Mouse (Mus musculus): Measurements from ENCODE around the gene Mrnip. TPM values are rescaled to one million over a fixed set of nuclear protein-coding genes. Genes with fewer than 3 reads are reported as not detected.

Mrnip gene
- total RNA-seq, 2 experiments from 2014 or later: 2.4 to 3.0 TPM

GRCm38 (mm10) chr11:50158346-50158745 lies 15.9 kb upstream of the Mrnip start:
- no peak for DNase-seq

- no peak for DNase-seq
Observed at GRCm38 (mm10) chr11:50159347-50159746, 14.9 kb upstream of the Mrnip start.

- DNase-seq: peak; percentile 54 to 74
Observed at GRCm38 (mm10) chr11:50161578-50162304, 12.5 kb upstream of the Mrnip start.

- peak in 1 of 2 experiments; percentile 53 for DNase-seq
Observed at GRCm38 (mm10) chr11:50162338-50163050, 11.8 kb upstream of the Mrnip start.

- DNase-seq: no peak
Observed at GRCm38 (mm10) chr11:50168352-50168751, 5.9 kb upstream of the Mrnip start.

GRCm38 (mm10) chr11:50174730-50175187 lies 515 bp downstream of the Mrnip start:
- peak; percentile 99 for DNase-seq

GRCm38 (mm10) chr11:50176351-50176750 lies 2.1 kb downstream of the Mrnip start:
- DNase-seq: no peak

GRCm38 (mm10) chr11:50177111-50177510 lies 2.9 kb downstream of the Mrnip start:
- no peak for DNase-seq

GRCm38 (mm10) chr11:50178532-50179488 lies 4.6 kb downstream of the Mrnip start:
- DNase-seq: no peak

GRCm38 (mm10) chr11:50180478-50181231 lies 6.4 kb downstream of the Mrnip start:
- DNase-seq: no peak

GRCm38 (mm10) chr11:50182702-50183101 lies 8.5 kb downstream of the Mrnip start:
- DNase-seq: no peak

GRCm38 (mm10) chr11:50184788-50185187 lies 10.5 kb downstream of the Mrnip start:
- DNase-seq: no peak

GRCm38 (mm10) chr11:50188682-50189081 lies 14.4 kb downstream of the Mrnip start:
- peak in 1 of 2 experiments; percentile 29 for DNase-seq

- no peak for DNase-seq
Observed at GRCm38 (mm10) chr11:50190362-50190761, 16.1 kb downstream of the Mrnip start.

- DNase-seq: no peak
Observed at GRCm38 (mm10) chr11:50192278-50192677, 18.0 kb downstream of the Mrnip start.

- no peak for DNase-seq
Observed at GRCm38 (mm10) chr11:50194070-50194469, 19.8 kb downstream of the Mrnip start.

GRCm38 (mm10) chr11:50194793-50195192 lies 20.5 kb downstream of the Mrnip start:
- no peak for DNase-seq

GRCm38 (mm10) chr11:50197500-50197899 lies 23.3 kb downstream of the Mrnip start:
- DNase-seq: no peak

GRCm38 (mm10) chr11:50198219-50198846 lies 24.1 kb downstream of the Mrnip start:
- no peak for DNase-seq

GRCm38 (mm10) chr11:50198916-50199315 lies 24.7 kb downstream of the Mrnip start:
- no peak for DNase-seq

GRCm38 (mm10) chr11:50200613-50201012 lies 26.4 kb downstream of the Mrnip start:
- peak in 1 of 2 experiments; percentile 35 for DNase-seq

All from heart, adult 18-20 months (tissue).